Mouse (Mus musculus) megakaryocyte, embryonic 14.5 days (primary cell): ENCODE measurements around the gene St3gal3.

ENCODE experiments used
- FLI1 ChIP-seq: IDR thresholded peaks from 2 replicates; pipeline ENCODE4 v1.6.1; 2012; ENCODE audit warnings: low read length, inconsistent platforms, mixed read lengths
- GATA1 ChIP-seq: IDR thresholded peaks from 3 replicates; pipeline ENCODE4 v1.6.1; 2012; ENCODE audit warnings: mixed read lengths, low read length, inconsistent platforms, borderline replicate concordance

DNA sequence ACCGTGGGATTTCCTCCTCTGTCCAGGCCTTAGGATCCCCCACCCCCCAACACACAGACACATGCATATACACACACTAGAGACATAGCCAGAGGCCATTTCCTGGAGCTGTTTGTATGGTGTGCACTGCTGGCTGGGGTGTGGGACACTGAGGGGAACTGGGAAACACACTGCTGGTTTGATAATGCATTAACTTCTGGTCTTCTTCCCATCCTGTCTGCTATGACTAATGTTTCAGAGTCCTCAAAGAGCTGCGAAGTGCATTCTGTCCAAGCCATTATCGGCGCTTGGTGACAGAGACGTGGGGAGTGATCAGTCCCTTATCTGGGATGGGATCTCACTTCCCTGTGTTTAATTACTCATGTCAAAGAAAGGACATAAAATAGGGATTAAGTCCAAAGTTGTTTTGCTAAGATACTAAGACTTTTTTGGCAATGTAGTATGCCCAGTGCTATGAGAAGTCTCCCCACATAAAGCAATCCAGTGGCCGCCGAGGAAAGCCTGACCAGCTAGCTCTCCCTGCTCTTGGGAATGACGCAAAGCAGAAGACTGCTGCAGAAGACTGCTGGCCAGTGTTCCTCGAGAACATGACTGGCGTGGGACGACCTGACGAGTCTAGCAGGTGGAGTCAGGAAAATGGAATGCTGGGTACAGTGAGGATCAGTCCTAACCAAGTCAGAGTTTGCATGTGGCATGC lies 85.0 kb downstream of the St3gal3 start:
- no peak for TF ChIP-seq GATA1
- TF ChIP-seq FLI1: no peak
